Mouse (Mus musculus): ENCODE measurements around the gene Oit1.
A peak's percentile ranks its signal among the peaks of the same experiment; 100 is the strongest.

- peak; percentile 85 for TF ChIP-seq CTCF (IDR thresholded peaks at IDR 0.05; ENCODE audit: low read depth, low read length)
- no peak for TF ChIP-seq TAL1 (conservative IDR thresholded peaks at IDR 0.05; ENCODE audit: low read depth, low read length)
- no peak for TF ChIP-seq GATA2 (IDR thresholded peaks at IDR 0.05; ENCODE audit: borderline replicate concordance, low read depth, low read length)
Observed at GRCm38 (mm10) chr14:8346255-8346997, 32.1 kb downstream of the Oit1 start.
